In the genomic region with DNA sequence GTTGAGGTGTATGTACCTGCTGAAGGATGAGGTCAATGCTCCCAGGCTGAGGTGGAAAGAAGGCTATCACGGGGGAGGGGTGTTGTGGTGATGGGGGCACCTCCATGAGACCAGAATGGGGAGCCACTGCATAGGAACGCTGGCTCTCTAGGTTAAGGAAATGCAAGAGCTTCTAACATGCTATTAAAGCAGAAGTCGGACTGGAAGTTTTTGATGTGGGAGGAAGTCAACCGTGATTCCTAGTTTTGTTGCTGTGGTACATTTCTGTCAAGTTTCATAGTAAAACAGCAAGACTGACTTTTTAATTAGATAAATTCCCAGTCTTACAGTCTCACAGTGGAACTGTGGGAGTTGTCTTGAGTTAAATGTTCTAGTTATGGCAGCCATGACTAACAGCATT, we compare ENCODE assay signal across 22 mouse cellular contexts.
DNase-seq lines count a peak whose midpoint lies in the region; TF ChIP-seq lines count a peak whose summit lies in the region.
"Had no signal": no experiment of that assay in that cellular context is flagged by ENCODE, and none has a peak within 500 bp of the region (broad histone marks: within the 10 kb centered on the region; RNA-seq: fewer than 3 reads in every experiment).

No protein-coding gene starts in this region.

- no peak overlapping the region for H3K4me3 ChIP-seq in spleen, adult 2 months (ENCODE audit: extremely low read depth, insufficient read depth, insufficient read length)
- H3K4me3 ChIP-seq: embryonic facial prominence, embryonic 13.5 days; embryonic facial prominence, embryonic 15.5 days; erythroblast, embryonic 14.5 days; forebrain, embryonic 10.5 days; forebrain, embryonic 12.5 days had no signal

- peak overlapping the region; percentile 61 for H3K27ac ChIP-seq in spleen, adult 2 months (ENCODE audit: insufficient read depth, low read length)
- H3K27ac ChIP-seq: embryonic facial prominence, embryonic 13.5 days; embryonic facial prominence, embryonic 15.5 days; forebrain, embryonic 10.5 days; forebrain, embryonic 12.5 days had no signal

- TF ChIP-seq CTCF in spleen, adult 2 months (IDR thresholded peaks at IDR 0.05; ENCODE audit: extremely low read depth, insufficient read depth, insufficient read length, insufficient replicate concordance): no peak

- no peak for TF ChIP-seq POLR2A in spleen, adult 2 months (IDR thresholded peaks at IDR 0.05; ENCODE audit: low read depth, low read length)

- H3K27me3 ChIP-seq in spleen, adult 2 months (ENCODE audit: control insufficient read depth, insufficient read depth, low read length): no peaks in the 10 kb centered on the region
- no peaks in the 10 kb centered on the region for H3K27me3 ChIP-seq in splenic B cell, adult 2 months (ENCODE audit: control insufficient read depth, insufficient read depth, low read length, poor library complexity, severe bottlenecking)
- H3K27me3 ChIP-seq: embryonic facial prominence, embryonic 13.5 days; embryonic facial prominence, embryonic 15.5 days; forebrain, embryonic 12.5 days had no signal

- peak; percentile 89 for DNase-seq in heart, adult 11 months
- DNase-seq in heart, postnatal 36 days: no peak
- DNase-seq in spleen, adult 2 months (ENCODE audit: low read depth in 1 of 2, low spot score in 2 of 2): peak; percentile 30 to 40
- DNase-seq in spleen, postnatal 14 days (ENCODE audit: low spot score in 2 of 2): no peak
- DNase-seq in B cell, adult 2 months: peak; percentile 44 to 47
- DNase-seq in splenic B cell, adult 2 months (ENCODE audit: low read depth, low spot score): peak; percentile 72
- DNase-seq in c-Kit-positive CD71-positive TER-119-positive erythroid progenitor cells, embryonic 14.5 days (ENCODE audit: low spot score): no peak
- DNase-seq: adrenal gland, adult 2 months; adrenal gland, postnatal 10 days; adrenal gland, postnatal 25 days; cerebellum, adult 11 months; cerebellum, adult 18-20 months; cerebellum, adult 8-10 months; cerebellum, adult 9-11 months; cerebellum, postnatal 14 days; cerebellum, postnatal 36 days; embryo, embryonic 11 days had no signal

- peaks cover 17% of the 10 kb centered on the region; the same call in 1 of the 2 replicates for H3K4me1 ChIP-seq in spleen, adult 2 months (ENCODE audit: control insufficient read depth, insufficient read depth, insufficient read length)
- H3K4me1 ChIP-seq: forebrain, embryonic 12.5 days had no signal

- 21% methylated on average over 4 of the region's 4 CpGs for WGBS in spleen, adult 2 months

- intact Hi-C loops in heart, postnatal 36 days (cut with DNase I): loop anchor here (10.0 kb wide), 1 partner anchor 281 kb away; no protein-coding TSS in a partner anchor

- H3K36me3 ChIP-seq in spleen, adult 2 months (ENCODE audit: control insufficient read depth, insufficient read depth, low read length): no peaks in the 10 kb centered on the region
- no peaks in the 10 kb centered on the region for H3K36me3 ChIP-seq in splenic B cell, adult 2 months (ENCODE audit: control insufficient read depth, insufficient read depth, low read length, poor library complexity, severe bottlenecking)
- H3K36me3 ChIP-seq: forebrain, embryonic 12.5 days had no signal

Comparison
In these comparisons a context has a peak if more than half of its experiments do, and no peak if none do; other contexts are left out.
1. DNase-seq: peak in heart, adult 11 months (single experiment), spleen, adult 2 months (2 of 2), B cell, adult 2 months (2 of 2) and splenic B cell, adult 2 months (single experiment); none in heart, postnatal 36 days (0 of 2), spleen, postnatal 14 days (0 of 2) and c-Kit-positive CD71-positive TER-119-positive erythroid progenitor cells, embryonic 14.5 days (single experiment).